9 mouse cellular contexts compared by ENCODE assay signal in the genomic region with DNA sequence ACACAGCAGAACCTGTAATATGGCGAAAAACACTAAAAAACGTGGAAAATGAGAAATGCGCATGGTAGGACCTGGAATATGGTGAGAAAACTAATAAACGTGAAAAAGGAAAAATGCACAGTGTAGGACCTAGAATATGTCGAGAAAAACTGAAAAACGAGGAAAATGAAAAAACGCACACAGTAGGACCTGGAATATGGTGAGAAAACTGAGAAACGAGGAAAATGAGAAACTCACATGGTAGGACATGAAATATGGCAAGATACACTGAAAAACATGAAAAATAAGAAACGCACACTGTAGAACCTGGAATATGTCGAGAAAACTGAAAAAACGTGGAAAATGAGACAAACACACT.
DNase-seq lines count a peak whose midpoint lies in the region; ATAC-seq and TF ChIP-seq lines count a peak whose summit lies in the region.
"Had no signal": no experiment of that assay in that cellular context is flagged by ENCODE, and none has a peak within 500 bp of the region (broad histone marks: within the 10 kb centered on the region; RNA-seq: fewer than 3 reads in every experiment).

No protein-coding gene starts in this region.

- H3K27ac ChIP-seq in kidney, embryonic 15.5 days = no peak overlapping the region
- H3K27ac ChIP-seq in midbrain, embryonic 16.5 days (ENCODE audit: low read length) = no peak overlapping the region

- TF ChIP-seq CTCF in Patski (IDR thresholded peaks at IDR 0.05) = no peak

- no peaks in the 10 kb centered on the region for H3K27me3 ChIP-seq in kidney, embryonic 15.5 days
- H3K27me3 ChIP-seq in Patski = no peaks in the 10 kb centered on the region
- H3K27me3 ChIP-seq in midbrain, embryonic 16.5 days (ENCODE audit: control insufficient read depth, insufficient read depth, low read depth, low read length) = no peaks in the 10 kb centered on the region

- peaks cover 33% of the 10 kb centered on the region for H3K9me3 ChIP-seq in kidney, embryonic 15.5 days (replicated peaks)
- peaks cover 35% of the 10 kb centered on the region for H3K9me3 ChIP-seq in midbrain, embryonic 16.5 days (replicated peaks; ENCODE audit: control insufficient read depth, low read length, poor library complexity, severe bottlenecking)

- WGBS in kidney, embryonic 15.5 days = 73% methylated on average over 11 of the region's 11 CpGs
- 86% methylated on average over 11 of the region's 11 CpGs for WGBS in midbrain, embryonic 16.5 days

- no peak overlapping the region for H3K4me3 ChIP-seq in kidney, embryonic 15.5 days (replicated peaks)
- H3K4me3 ChIP-seq in midbrain, embryonic 16.5 days (ENCODE audit: low read depth, low read length) = no peak overlapping the region

- DNase-seq in kidney, postnatal 36 days = no peak
- peak; percentile 65 for DNase-seq in Patski (ENCODE audit: low read depth, low spot score)
- no peak for DNase-seq in cerebellum, postnatal 36 days
- DNase-seq in spleen, postnatal 36 days (ENCODE audit: low spot score in 2 of 2) = no peak
- DNase-seq: thymus, postnatal 36 days had no signal

- ATAC-seq in kidney, embryonic 15.5 days (replicated peaks; ENCODE audit: low FRiP score) = peak; percentile 10; the same call in 1 of the 2 replicates
- ATAC-seq in Patski = peak; percentile 63
- ATAC-seq in erythroid progenitor cell, adult 5-6 weeks (replicated peaks; ENCODE audit: low FRiP score, poor library complexity, severe bottlenecking) = peak; percentile 46
- peak; percentile 28; the same call in 1 of the 2 replicates for ATAC-seq in midbrain, embryonic 16.5 days
- ATAC-seq in frontal cortex, adult (ENCODE audit: low TSS enrichment) = no peak

- in situ Hi-C loops in Patski (cut with MboI; ENCODE audit: low pct_unique_long_range_greater_than_20kb) = no loop called here

- no peak overlapping the region for H3K4me2 ChIP-seq in kidney, embryonic 15.5 days
- no peak overlapping the region for H3K4me2 ChIP-seq in midbrain, embryonic 16.5 days (ENCODE audit: low read length)

- no peak overlapping the region for H3K9ac ChIP-seq in kidney, embryonic 15.5 days
- no peak overlapping the region for H3K9ac ChIP-seq in midbrain, embryonic 16.5 days (ENCODE audit: low read depth, low read length)

- no peaks in the 10 kb centered on the region for H3K36me3 ChIP-seq in kidney, embryonic 15.5 days
- H3K36me3 ChIP-seq in midbrain, embryonic 16.5 days (ENCODE audit: control insufficient read depth, insufficient read depth, low read length) = no peaks in the 10 kb centered on the region

- no peaks in the 10 kb centered on the region for H3K4me1 ChIP-seq in kidney, embryonic 15.5 days
- no peaks in the 10 kb centered on the region for H3K4me1 ChIP-seq in midbrain, embryonic 16.5 days (ENCODE audit: control insufficient read depth, insufficient read depth, low read length)

- POLR2A ChIA-PET in Patski (lab: Charles Lee) = no interaction called here

- CTCF ChIA-PET in Patski (lab: Charles Lee) = no interaction called here
